Mouse (Mus musculus) adrenal gland, adult (tissue): ENCODE measurements around the gene Mpv17l.
"Not testable (repeated sequence)": the region's sequence is repeated elsewhere in the genome, so short reads cannot be mapped to it uniquely, and the experiment has no call there.

ENCODE experiments used
- DNase-seq, 2 experiments: peaks; one replicate each; pipeline ENCODE4 v3.0.0; 2022 to 2023; ENCODE audit warnings: low spot score in 1 of 2; ENCODE audit not compliant: inconsistent age in 2 of 2

The Mpv17l gene

GRCm38 (mm10) chr16:13902888-13903483 is at the start of gene Mpv17l, which contains the start of gene Pdxdc1:
TSS of gene Mpv17l (plus strand) at chr16:13903161.
TSS of gene Pdxdc1 (minus strand) at chr16:13903131.
- peak; percentile 98 to 100 for DNase-seq

GRCm38 (mm10) chr16:13853886-13854285 is 49.1 kb upstream of the Mpv17l start:
- no peak for DNase-seq

- DNase-seq: no peak
Measured at GRCm38 (mm10) chr16:13866076-13866475, 36.9 kb upstream of the Mpv17l start.

GRCm38 (mm10) chr16:13866616-13867015 is 36.3 kb upstream of the Mpv17l start:
- DNase-seq: no peak

- peak in 1 of 2 experiments; percentile 29 for DNase-seq
Measured at GRCm38 (mm10) chr16:13867406-13867805, 35.6 kb upstream of the Mpv17l start.

- DNase-seq: peak; percentile 18 to 63
Measured at GRCm38 (mm10) chr16:13867910-13868514, 34.9 kb upstream of the Mpv17l start.

GRCm38 (mm10) chr16:13875483-13875882 is 27.5 kb upstream of the Mpv17l start:
- DNase-seq: no peak

- DNase-seq: no peak
Measured at GRCm38 (mm10) chr16:13883094-13883774, 19.7 kb upstream of the Mpv17l start.

- no peak for DNase-seq
Measured at GRCm38 (mm10) chr16:13890449-13890848, 12.5 kb upstream of the Mpv17l start.

GRCm38 (mm10) chr16:13892850-13893249 is 10.1 kb upstream of the Mpv17l start:
- no peak for DNase-seq

GRCm38 (mm10) chr16:13894097-13894496 is 8.9 kb upstream of the Mpv17l start:
- DNase-seq: no peak

- no peak for DNase-seq
Measured at GRCm38 (mm10) chr16:13895740-13896139, 7.2 kb upstream of the Mpv17l start.

GRCm38 (mm10) chr16:13896357-13896756 is 6.6 kb upstream of the Mpv17l start:
- no peak for DNase-seq

GRCm38 (mm10) chr16:13898981-13899380 is 4.0 kb upstream of the Mpv17l start:
- DNase-seq: no peak

- no peak for DNase-seq
Measured at GRCm38 (mm10) chr16:13902397-13902831, 547 bp upstream of the Mpv17l start.

- no peak for DNase-seq
Measured at GRCm38 (mm10) chr16:13903488-13903887, 527 bp downstream of the Mpv17l start.

GRCm38 (mm10) chr16:13907297-13907696 is 4.3 kb downstream of the Mpv17l start:
- DNase-seq: no peak

GRCm38 (mm10) chr16:13920093-13920492 is 17.1 kb downstream of the Mpv17l start:
- DNase-seq: no peak

- peak; percentile 43 to 70 for DNase-seq
Measured at GRCm38 (mm10) chr16:13921063-13921462, 18.1 kb downstream of the Mpv17l start.

- DNase-seq: no peak
Measured at GRCm38 (mm10) chr16:13921781-13922180, 18.8 kb downstream of the Mpv17l start.

- DNase-seq: not testable (repeated sequence)
Measured at GRCm38 (mm10) chr16:13922499-13922898, 19.5 kb downstream of the Mpv17l start.

- DNase-seq: not testable (repeated sequence)
Measured at GRCm38 (mm10) chr16:13922966-13923365, 20.0 kb downstream of the Mpv17l start.
